Comparison of ENCODE assay signal across 8 mouse cellular contexts in genomic region chr7:16400689-16401611, GRCm38 (mm10). TPM values are rescaled to one million over a fixed set of nuclear protein-coding genes. Genes with fewer than 3 reads are reported as not detected.
DNase-seq lines count a peak whose midpoint lies in the region; ATAC-seq lines count a peak whose summit lies in the region.

Gene Zc3h4 (plus strand): TSS chr7:16400910.

- DNase-seq in adrenal gland, adult 18-20 months (ENCODE audit: low spot score in 2 of 2), result peak; percentile 88 to 89
- peak; percentile 92 for DNase-seq in embryo, embryonic 10.5 days (ENCODE audit: low spot score)
- peak; percentile 92 for DNase-seq in gastrocnemius, postnatal 14 days
- DNase-seq in left cerebral cortex, postnatal 14 days (ENCODE audit: low spot score in 2 of 2), result peak; percentile 71 to 83
- peak; percentile 83 for DNase-seq in right cerebral cortex, postnatal 14 days
- peak; percentile 87 for DNase-seq in urinary bladder, postnatal 25 days (ENCODE audit: low spot score)

- ATAC-seq in inflammation-experienced regulatory T-cells, adult 6 months, result peak; percentile 30
- ATAC-seq in megakaryocyte-erythroid progenitor cell, adult 5-6 weeks (replicated peaks; ENCODE audit: low FRiP score, low TSS enrichment, poor library complexity, severe bottlenecking), result peak; percentile 20

- intact Hi-C loops in gastrocnemius, postnatal 14 days (cut with DNase I; ENCODE audit: low total_unique reads), result no loop called here
- intact Hi-C loops in left cerebral cortex, postnatal 14 days (cut with DNase I), result loop anchor here (2.0 to 5.0 kb wide), 2 partner anchors 214 to 416 kb away; partner anchors contain the start of genes Arhgap35, Fkrp and Strn4

RNA-seq across cellular contexts. Expression of gene Zc3h4, which starts in this region (rescaled TPM):
- 10 to 100 TPM; 32.8 to 39.4 TPM for total RNA-seq in adrenal gland, adult 18-20 months (2021)
- 10 to 100 TPM; 27.9 to 28.5 TPM for total RNA-seq in gastrocnemius, postnatal 14 days (2021)
- 10 to 100 TPM; 13.1 to 20.1 (median 17.3) TPM for polyA plus RNA-seq in inflammation-experienced regulatory T-cells, adult 6 months (2017; shearing (Covaris generic))
- total RNA-seq in left cerebral cortex, postnatal 14 days (2021), result 10 to 100 TPM; 55.1 to 55.7 TPM
- 60.7 and 66.9 TPM in 2 replicates for total RNA-seq in megakaryocyte-erythroid progenitor cell, adult 5-6 weeks (2014; fragmentation: Nextera tagmentation)
- total RNA-seq in megakaryocyte-erythroid progenitor cell, adult 5-6 weeks (2017), result 29.5 and 39.1 TPM in 2 replicates

Comparison
In these comparisons a context has a peak if more than half of its experiments do, and no peak if none do; other contexts are left out.
1. Peak in every context shown above with its lines: DNase-seq and ATAC-seq.